Mouse (Mus musculus): ENCODE measurements around the gene Olfr1241.

The Olfr1241 gene

DNA sequence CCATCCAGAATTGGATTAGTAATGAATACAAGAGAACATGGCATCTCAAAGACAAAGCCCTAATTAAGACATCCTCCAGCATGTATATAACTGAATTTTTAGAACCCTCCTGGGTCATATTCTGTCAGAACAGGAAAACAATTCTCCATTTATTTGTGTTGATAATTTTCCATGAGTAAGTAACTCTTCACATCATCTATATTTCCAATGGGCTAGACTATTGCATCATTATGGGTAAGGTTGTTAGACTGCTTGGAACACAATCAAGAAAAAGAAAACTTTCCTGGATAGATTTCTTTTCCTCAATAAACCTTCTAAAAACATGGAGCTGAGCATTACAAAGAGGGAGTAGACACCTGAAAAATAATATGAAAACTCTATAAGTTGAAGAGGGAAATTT lies at the start of gene Olfr1241:
TSS of gene Olfr1241 (minus strand) at position 101 of the 400 bp plus-strand sequence.
- no peak for DNase-seq (ENCODE audit: extremely low read depth, insufficient read length, low spot score)

DNA sequence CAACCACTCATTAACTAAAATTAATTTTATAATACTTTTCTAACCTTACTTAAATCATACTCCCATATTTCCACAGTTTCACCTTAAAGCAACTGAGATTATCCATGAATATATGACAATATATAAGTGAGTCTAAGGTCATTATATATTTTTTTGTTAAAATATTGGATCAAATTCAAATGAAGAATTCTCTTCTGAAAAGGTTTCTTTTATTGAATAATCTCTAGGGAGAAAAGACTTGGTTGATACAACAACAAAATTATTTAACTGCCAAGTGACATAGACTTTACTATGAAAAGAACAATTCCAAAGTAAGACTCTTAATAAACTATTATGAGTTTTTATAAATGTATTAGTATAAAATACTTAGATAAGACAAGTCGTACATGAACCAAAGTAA lies 44.5 kb upstream of the Olfr1241 start, which contains the start of gene Olfr1243:
TSS of gene Olfr1243 (minus strand) at position 101 of the 400 bp plus-strand sequence.
- no peak for DNase-seq (ENCODE audit: extremely low read depth, insufficient read length, low spot score)

DNA sequence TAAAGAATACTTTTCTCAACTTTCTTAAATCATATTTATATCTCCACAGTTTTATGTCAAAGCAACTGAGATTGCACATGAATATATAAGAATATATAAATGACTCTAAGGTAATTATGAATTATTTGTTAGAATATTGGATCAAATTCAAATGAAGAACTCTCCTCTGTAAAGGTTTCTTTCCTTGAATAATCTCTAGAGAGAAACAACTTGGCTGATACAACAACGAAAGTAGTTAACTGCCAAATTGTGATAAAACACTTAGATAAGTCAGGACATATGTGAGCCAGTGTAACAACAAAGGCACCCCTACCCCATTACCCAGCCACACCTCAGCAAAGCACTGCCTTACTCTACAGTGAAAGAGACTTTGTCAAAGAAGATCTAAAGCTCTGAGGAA lies 11.3 kb upstream of the Olfr1241 start, which contains the start of gene Olfr1242:
TSS of gene Olfr1242 (minus strand) at position 101 of the 400 bp plus-strand sequence.
- no peak for DNase-seq (ENCODE audit: extremely low read depth, insufficient read length, low spot score)

DNA sequence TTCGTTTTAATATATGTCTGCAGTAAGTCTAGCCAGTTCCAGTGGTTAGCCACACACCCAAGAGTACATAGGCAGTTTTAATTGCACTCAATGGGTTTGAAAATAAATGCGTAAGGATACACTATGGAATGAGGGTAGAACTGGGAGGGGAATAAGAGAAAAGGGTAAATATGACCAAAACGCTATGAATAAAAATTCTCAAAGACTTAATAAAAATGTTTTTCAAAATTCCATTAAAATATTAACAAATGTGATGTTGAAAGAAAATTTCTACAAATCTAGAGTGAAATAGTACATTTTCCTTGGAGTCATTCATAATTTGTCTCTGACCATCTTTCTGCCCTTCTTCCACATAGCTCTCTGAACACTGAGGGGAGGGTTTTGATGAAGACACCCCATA lies 44.0 kb downstream of the Olfr1241 start, which contains the start of gene Olfr1240:
TSS of gene Olfr1240 (minus strand) at position 101 of the 400 bp plus-strand sequence.
- no peak for DNase-seq (ENCODE audit: extremely low read depth, insufficient read length, low spot score)

All from 3134 (cell line).